Mouse (Mus musculus): ENCODE data around the gene Dand5. TPM values are rescaled to one million over a fixed set of nuclear protein-coding genes. Genes with fewer than 3 reads are reported as not detected.

Gene Dand5
- 5.3 and 5.6 TPM in 2 replicates for polyA plus RNA-seq (2016; fragmentation: Nextera tagmentation; extraction: Ambion mirVana)

DNA sequence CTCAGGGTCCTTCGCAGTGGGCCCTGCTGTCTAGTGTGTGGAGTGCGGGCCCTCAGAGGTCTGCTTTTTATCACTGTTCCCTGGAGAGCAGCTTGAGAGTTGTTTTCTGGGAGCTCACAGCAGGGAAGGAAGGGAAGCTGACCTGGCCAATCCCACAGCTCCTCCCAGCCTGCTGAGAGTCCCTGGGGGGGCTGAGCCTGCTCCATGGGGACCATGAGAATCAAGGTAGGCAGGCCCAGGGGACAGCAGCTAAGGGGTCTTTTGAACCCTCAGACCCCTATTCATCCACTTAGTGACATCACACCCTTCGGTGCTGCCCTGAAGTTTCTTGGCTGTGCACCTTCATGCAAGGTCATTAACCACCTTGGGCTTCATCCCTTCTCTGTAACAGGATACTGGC, at the start of gene Dand5:
Dand5 (minus strand) TSS at position 101 of the 400 bp plus-strand sequence.
- H3K4me3 ChIP-seq (replicated peaks) = peak within 1 kb of the TSS; percentile 26
- no peaks in the 10 kb centered on the region for H3K36me3 ChIP-seq (replicated peaks)
- H3K4me2 ChIP-seq = peak within 1 kb of the TSS; percentile 51
- WGBS = 37% methylated on average over 3 of the region's 3 CpGs
- peaks cover 7% of the 10 kb centered on the region for H3K4me1 ChIP-seq
- no peaks in the 10 kb centered on the region for H3K9me3 ChIP-seq
- H3K27ac ChIP-seq = no peak within 1 kb of the TSS
- H3K9ac ChIP-seq = 0 out of 2 replicates have a peak within 1 kb of the TSS, but pooled peaks have one; percentile 44
- ATAC-seq (ENCODE audit: low FRiP score) = no peak
- H3K27me3 ChIP-seq = peaks cover 12% of the 10 kb centered on the region

- Histone ChIP-seq H3K4me1 (peaks cover 16% of the 10 kb centered on the region), H3K27ac (0 out of 2 replicates have a peak within 1 kb of the TSS, but pooled peaks have one; percentile 25), H3K36me3 (replicated peaks) (peaks cover 39% of the 10 kb centered on the region), H3K9ac (peak within 1 kb of the TSS; percentile 57), H3K9me3 (no peaks in the 10 kb centered on the region), H3K4me3 (replicated peaks) (peak within 1 kb of the TSS; percentile 44), H3K4me2 (peak within 1 kb of the TSS; percentile 82), H3K27me3 (peaks cover 17% of the 10 kb centered on the region)
- ATAC-seq (ENCODE audit: low FRiP score) = peak; percentile 64
- WGBS = 17% methylated on average over 43 of the region's 46 CpGs
Measured at GRCm38 (mm10) chr8:84871376-84872308, 49.0 kb upstream of the Dand5 start, which contains the start of gene Syce2. Syce2 (plus strand) TSS chr8:84872111.

- Histone ChIP-seq H3K4me1 (peaks cover 20% of the 10 kb centered on the region), H3K27me3 (no peaks in the 10 kb centered on the region), H3K4me3 (replicated peaks) (peak within 1 kb of the TSS; percentile 67), H3K4me2 (peak within 1 kb of the TSS; percentile 86), H3K9ac (peak within 1 kb of the TSS; percentile 81), H3K36me3 (replicated peaks) (peaks cover 29% of the 10 kb centered on the region), H3K9me3 (no peaks in the 10 kb centered on the region), H3K27ac (peak within 1 kb of the TSS; percentile 65)
- peak; percentile 92 for ATAC-seq (ENCODE audit: low FRiP score)
- WGBS = under 1% methylated on average over 39 of the region's 39 CpGs
Measured at GRCm38 (mm10) chr8:84856864-84857441, 34.3 kb upstream of the Dand5 start, which contains the start of gene Farsa. Farsa (plus strand) TSS chr8:84856989.

- 92% methylated on average over 3 of the region's 3 CpGs for WGBS
- H3K4me3 ChIP-seq (replicated peaks) = peak overlapping the region; percentile 67
- no peaks in the 10 kb centered on the region for H3K27me3 ChIP-seq
- H3K4me2 ChIP-seq = peak overlapping the region; percentile 86; the same call in 1 of the 2 replicates
- H3K9ac ChIP-seq = 0 out of 2 replicates have a peak overlapping the region, but pooled peaks have one; percentile 81
- H3K36me3 ChIP-seq (replicated peaks) = peaks cover 24% of the 10 kb centered on the region
- H3K9me3 ChIP-seq = no peaks in the 10 kb centered on the region
- H3K4me1 ChIP-seq = peaks cover 20% of the 10 kb centered on the region
- H3K27ac ChIP-seq = no peak overlapping the region
- peak; percentile 1; the same call in 1 of the 2 replicates for ATAC-seq (ENCODE audit: low FRiP score)
Measured at GRCm38 (mm10) chr8:84856434-84856833, 33.8 kb upstream of the Dand5 start.

GRCm38 (mm10) chr8:84847684-84848435, 25.2 kb upstream of the Dand5 start:
- WGBS = 59% methylated on average over 6 of the region's 6 CpGs
- peak overlapping the region; percentile 78 for H3K27ac ChIP-seq
- H3K4me2 ChIP-seq = peak overlapping the region; percentile 64
- ATAC-seq (ENCODE audit: low FRiP score) = no peak
- H3K36me3 ChIP-seq (replicated peaks) = peaks cover 23% of the 10 kb centered on the region
- H3K4me3 ChIP-seq (replicated peaks) = peak overlapping the region; percentile 96
- no peaks in the 10 kb centered on the region for H3K27me3 ChIP-seq
- no peaks in the 10 kb centered on the region for H3K9me3 ChIP-seq
- H3K4me1 ChIP-seq = peaks cover 31% of the 10 kb centered on the region
- H3K9ac ChIP-seq = peak overlapping the region; percentile 70

- H3K4me2 ChIP-seq = peak within 1 kb of the TSS; percentile 86
- H3K9me3 ChIP-seq = no peaks in the 10 kb centered on the region
- peak; percentile 100 for ATAC-seq (ENCODE audit: low FRiP score)
- under 1% methylated on average over 55 of the region's 55 CpGs for WGBS
- peak within 1 kb of the TSS; percentile 82 for H3K27ac ChIP-seq
- peak within 1 kb of the TSS; percentile 96 for H3K9ac ChIP-seq
- peaks cover 36% of the 10 kb centered on the region for H3K4me1 ChIP-seq
- no peaks in the 10 kb centered on the region for H3K27me3 ChIP-seq
- peaks cover 32% of the 10 kb centered on the region for H3K36me3 ChIP-seq (replicated peaks)
- peak within 1 kb of the TSS; percentile 96 for H3K4me3 ChIP-seq (replicated peaks)
Measured at GRCm38 (mm10) chr8:84846722-84847572, 24.3 kb upstream of the Dand5 start, which contains the start of gene Calr. Calr (minus strand) TSS chr8:84846934.

GRCm38 (mm10) chr8:84846094-84846721, 23.6 kb upstream of the Dand5 start:
- Histone ChIP-seq H3K4me2 (peak overlapping the region; percentile 86), H3K27me3 (no peaks in the 10 kb centered on the region), H3K9me3 (no peaks in the 10 kb centered on the region), H3K4me3 (replicated peaks) (peak overlapping the region; percentile 96), H3K4me1 (peaks cover 36% of the 10 kb centered on the region), H3K36me3 (replicated peaks) (peaks cover 38% of the 10 kb centered on the region), H3K9ac (peak overlapping the region; percentile 96), H3K27ac (peak overlapping the region; percentile 82)
- no peak for ATAC-seq (ENCODE audit: low FRiP score)
- under 1% methylated on average over 30 of the region's 30 CpGs for WGBS

- Histone ChIP-seq H3K9me3 (no peaks in the 10 kb centered on the region), H3K27me3 (no peaks in the 10 kb centered on the region), H3K9ac (peak overlapping the region; percentile 96), H3K27ac (peak overlapping the region; percentile 82), H3K36me3 (replicated peaks) (peaks cover 40% of the 10 kb centered on the region), H3K4me3 (replicated peaks) (peak overlapping the region; percentile 96), H3K4me1 (peaks cover 36% of the 10 kb centered on the region), H3K4me2 (peak overlapping the region; percentile 86)
- no peak for ATAC-seq (ENCODE audit: low FRiP score)
- WGBS = 17% methylated on average over 12 of the region's 12 CpGs
Measured at GRCm38 (mm10) chr8:84845355-84846093, 22.9 kb upstream of the Dand5 start.

- peaks cover 40% of the 10 kb centered on the region for H3K36me3 ChIP-seq (replicated peaks)
Measured at GRCm38 (mm10) chr8:84844397-84845070, 21.9 kb upstream of the Dand5 start.

DNA sequence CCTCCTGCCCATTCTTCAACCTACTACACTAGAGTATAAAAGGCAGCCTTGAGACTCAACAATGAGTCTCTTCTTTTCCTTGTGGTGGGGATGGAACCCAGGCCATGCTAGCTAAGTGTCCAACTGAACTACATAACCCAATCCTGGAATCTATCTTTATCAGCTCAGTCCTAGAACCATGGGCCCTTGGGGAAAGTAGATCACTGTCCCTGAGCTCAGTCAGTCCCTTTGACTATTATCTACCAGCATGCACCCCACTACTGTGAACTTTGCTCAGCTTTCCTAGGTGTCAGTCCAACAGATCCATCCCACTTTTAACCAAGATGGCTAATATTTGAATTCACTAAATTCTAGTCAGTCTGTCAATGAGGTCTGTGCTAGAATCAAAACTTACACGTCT, 18.9 kb upstream of the Dand5 start:
- WGBS = 68% methylated on average over 1 of the region's 1 CpGs
- H3K4me3 ChIP-seq (replicated peaks) = no peak overlapping the region
- H3K4me2 ChIP-seq = no peak overlapping the region
- no peaks in the 10 kb centered on the region for H3K27me3 ChIP-seq
- ATAC-seq (ENCODE audit: low FRiP score) = no peak
- H3K4me1 ChIP-seq = peaks cover 37% of the 10 kb centered on the region
- no peak overlapping the region for H3K27ac ChIP-seq
- peaks cover 67% of the 10 kb centered on the region for H3K36me3 ChIP-seq (replicated peaks)
- H3K9ac ChIP-seq = no peak overlapping the region
- H3K9me3 ChIP-seq = no peaks in the 10 kb centered on the region

More at GRCm38 (mm10) chr8:84844397-84845070, 21.9 kb upstream of the Dand5 start:
- Histone ChIP-seq H3K27ac (peak overlapping the region; percentile 36; the same call in 1 of the 2 replicates), H3K4me1 (peaks cover 40% of the 10 kb centered on the region), H3K9ac (peak overlapping the region; percentile 96), H3K27me3 (no peaks in the 10 kb centered on the region), H3K4me2 (peak overlapping the region; percentile 86), H3K9me3 (no peaks in the 10 kb centered on the region), H3K4me3 (replicated peaks) (peak overlapping the region; percentile 96)
- no peak for ATAC-seq (ENCODE audit: low FRiP score)
- WGBS = 91% methylated on average over 9 of the region's 9 CpGs

Measured in forebrain, embryonic 12.5 days (tissue).